Mouse (Mus musculus) frontal cortex, postnatal 14 days (tissue): ENCODE results near the gene Zfp960.
"Not testable (repeated sequence)": the region's sequence is repeated elsewhere in the genome, so short reads cannot be mapped to it uniquely, and the experiment has no call there.

Source experiments
- DNase-seq, 2 experiments: peaks; one replicate each; pipeline ENCODE4 v3.0.0; 2022; ENCODE audit warnings: low spot score in 2 of 2

The Zfp960 gene

DNA sequence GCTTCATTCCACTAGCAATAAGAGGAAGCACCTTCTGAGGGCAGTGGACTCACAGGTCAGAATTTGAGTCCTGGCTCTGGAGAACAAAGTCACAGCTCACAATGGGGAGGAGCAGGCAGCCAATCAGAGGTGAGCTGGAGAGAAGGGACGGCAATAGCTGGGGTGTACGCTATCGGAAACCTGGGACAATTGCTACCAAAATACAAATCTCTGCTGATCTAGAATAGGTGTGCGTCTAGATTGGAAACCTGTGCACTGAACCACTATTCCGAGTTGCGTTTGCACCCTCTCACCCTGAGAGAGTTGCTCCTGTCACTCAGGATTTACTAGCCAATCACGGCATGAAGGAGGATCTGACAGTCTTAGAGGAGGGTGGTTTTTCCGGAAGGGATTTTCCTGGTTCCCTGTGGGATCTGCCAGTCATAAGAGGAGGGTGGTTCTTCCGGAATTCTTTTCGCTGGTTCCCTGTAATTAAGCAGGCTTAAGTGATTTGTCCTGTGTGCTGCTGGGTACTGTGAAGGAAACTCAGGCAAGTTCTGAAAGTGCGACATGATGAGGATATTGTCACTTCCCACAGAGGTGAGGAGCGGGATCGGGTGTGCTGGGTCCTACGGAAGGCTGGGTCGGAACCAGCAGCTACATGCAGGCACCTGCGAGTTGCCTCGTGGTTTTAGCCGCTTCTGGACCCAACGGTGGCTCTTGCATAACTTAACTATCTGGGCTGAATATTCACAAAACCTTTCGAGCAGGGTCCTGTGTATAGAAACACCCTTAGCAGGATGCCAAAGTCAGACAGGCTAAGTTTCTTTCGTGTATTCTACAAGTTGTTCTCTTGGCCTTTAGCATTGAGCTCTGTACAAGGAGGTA lies at the start of gene Zfp960:
Zfp960 (plus strand) TSS at position 486 of the 867 bp plus-strand sequence.
- peak; percentile 77 for DNase-seq

DNA sequence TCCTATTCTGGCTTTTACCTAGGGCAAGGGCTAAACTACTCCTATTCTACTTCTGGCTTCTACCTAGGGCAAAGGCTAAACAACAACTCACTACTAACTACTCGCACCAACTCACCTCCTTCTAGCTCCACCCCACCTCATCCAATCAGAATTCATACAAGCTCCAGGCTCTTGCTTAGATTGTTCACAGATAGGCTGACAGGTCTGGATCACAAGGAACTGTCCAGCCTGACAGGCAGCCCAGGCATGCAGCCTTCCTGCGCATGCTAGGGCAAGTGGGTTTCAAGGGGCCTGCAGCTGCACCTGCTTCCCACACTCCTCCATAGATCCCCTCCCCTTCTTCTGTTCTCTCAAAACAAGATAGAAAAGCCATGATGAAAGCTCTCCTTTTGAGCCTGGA lies 45.8 kb upstream of the Zfp960 start:
- not testable (repeated sequence) for DNase-seq

DNA sequence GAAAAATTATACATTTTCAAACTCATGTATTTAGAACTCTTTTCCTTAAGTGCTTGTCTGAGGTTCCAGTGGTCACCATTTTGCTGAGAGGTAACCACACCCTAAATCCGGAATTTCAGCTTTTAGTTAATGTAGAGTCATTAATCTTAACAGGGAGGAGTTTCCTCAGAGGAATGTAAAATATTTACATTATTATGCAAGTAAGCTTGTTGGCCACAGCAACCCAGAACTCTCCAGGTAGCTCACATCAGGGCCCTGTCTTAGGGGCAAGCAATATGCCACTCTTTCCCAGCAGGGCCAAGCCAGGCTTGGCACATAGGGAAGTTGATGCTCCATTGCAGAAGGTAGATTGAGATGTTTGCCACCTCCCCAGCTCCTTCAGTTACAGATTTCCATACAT lies 4.3 kb upstream of the Zfp960 start:
- DNase-seq, result not testable (repeated sequence)

DNA sequence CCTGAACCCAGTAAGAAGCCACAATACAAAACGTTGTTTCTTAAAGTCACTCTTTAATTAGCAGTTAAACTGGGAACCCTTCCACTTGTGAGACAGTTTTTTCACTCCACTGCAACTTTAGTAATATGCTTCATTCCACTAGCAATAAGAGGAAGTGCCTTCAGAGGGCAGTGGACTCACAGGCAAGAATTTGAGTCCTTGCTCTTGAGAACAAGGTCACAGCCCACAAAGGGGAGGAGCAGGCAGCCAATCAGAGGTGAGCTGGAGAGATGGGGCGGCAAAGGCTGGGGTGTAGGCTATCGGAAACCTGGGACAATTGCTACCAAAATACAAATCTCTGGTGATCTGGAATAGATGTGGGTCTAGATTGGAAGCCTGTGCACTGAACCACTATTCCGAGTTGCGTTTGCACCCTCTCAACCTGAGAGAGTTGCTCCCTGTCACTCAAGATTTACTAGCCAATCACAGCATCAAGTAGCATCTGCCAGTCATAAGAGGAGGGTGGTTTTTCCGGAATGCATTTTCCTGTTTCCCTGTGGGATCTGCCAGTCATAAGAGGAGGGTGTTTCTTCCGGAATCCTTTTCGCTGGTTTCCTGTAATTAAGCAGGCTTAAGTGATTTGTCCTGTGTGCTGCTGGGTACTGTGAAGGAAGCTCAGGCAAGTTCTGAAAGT lies 57.1 kb downstream of the Zfp960 start, which contains the start of gene Zfp97:
Zfp97 (plus strand) TSS at position 586 of the 673 bp plus-strand sequence.
- DNase-seq, result not testable (repeated sequence)
